Mouse (Mus musculus): ENCODE measurements around the gene Phospho2.
"Not testable (repeated sequence)": the region's sequence is repeated elsewhere in the genome, so short reads cannot be mapped to it uniquely, and the experiment has no call there.

The Phospho2 gene

DNA sequence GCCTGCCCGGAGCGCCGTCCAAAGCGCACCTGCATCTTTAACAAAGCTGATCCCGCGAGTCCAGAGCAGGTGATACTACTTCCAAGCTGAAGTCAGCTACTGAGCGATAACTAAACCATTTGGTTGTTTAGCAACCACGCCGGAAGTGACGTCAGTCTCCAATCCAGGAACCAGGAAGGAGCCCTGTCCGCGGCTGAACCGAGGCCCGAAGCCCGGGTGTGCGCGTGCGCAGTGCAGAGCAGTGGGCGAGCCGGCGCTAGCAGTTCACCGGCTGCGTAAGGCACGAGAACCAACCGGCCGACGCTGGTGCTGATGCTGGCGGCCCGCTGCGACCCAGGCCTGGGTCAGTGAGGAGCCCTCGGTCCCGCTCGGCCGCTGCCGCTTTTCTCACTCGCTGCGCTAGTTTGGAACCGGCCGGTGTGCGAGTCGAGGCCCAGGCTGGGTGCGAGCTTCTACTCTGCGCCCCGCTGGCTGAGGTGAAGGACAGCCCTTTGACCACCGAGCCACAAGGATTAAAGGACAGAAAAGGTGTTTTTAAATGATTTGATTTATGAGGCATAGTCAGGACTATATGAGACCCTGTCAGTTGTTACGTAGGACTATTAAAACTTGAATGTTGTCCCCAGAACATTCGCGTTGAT, at the start of gene Phospho2, which contains the start of gene Ccdc173:
Phospho2 (plus strand) TSS at position 195 of the 641 bp plus-strand sequence.
Ccdc173 (minus strand) TSS at position 147 of the 641 bp plus-strand sequence.
- peak; percentile 95 to 96 for DNase-seq

GRCm38 (mm10) chr2:69745091-69745490, 44.3 kb upstream of the Phospho2 start:
- no peak for DNase-seq

DNA sequence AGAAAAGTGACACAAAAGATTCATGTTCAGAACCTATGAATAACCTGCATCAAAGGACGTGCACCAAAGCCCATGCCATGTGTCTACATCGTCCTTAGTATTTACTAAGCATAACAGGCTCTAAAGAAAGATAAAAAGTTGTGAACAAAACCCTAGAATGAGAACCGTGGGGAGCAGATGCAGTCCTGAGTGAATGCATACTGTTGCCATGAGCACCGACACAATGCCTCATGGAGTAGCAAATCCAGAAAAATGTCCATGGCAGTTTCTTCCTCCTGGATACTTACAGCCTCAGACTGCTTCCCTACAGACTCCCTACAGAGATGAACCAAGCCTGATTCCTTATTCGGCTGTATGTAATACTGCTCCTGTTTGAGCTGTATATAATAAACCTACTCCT, 28.4 kb upstream of the Phospho2 start:
- no peak for DNase-seq

DNA sequence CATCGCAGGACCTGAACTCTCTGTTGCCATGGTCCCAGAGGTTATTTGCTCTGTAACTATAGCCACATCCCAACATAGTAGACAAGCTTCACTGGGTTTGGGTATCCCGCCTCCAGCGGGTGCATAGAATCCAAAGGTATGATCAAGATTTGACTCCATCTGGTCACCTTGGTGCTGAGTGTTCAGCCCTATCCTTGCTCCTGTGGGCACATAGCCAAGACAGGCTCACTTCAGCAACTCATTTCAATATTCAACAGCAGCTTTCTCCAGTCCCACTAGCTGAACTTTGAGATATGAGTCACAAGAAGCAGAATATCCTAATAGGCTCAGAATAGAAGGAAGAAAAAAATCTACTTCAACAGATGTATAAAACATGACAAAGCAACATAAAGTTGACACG, 26.1 kb upstream of the Phospho2 start:
- no peak for DNase-seq

- no peak for DNase-seq
These were observed 24.7 kb upstream of the Phospho2 start for GRCm38 (mm10) chr2:69764716-69765115.

DNA sequence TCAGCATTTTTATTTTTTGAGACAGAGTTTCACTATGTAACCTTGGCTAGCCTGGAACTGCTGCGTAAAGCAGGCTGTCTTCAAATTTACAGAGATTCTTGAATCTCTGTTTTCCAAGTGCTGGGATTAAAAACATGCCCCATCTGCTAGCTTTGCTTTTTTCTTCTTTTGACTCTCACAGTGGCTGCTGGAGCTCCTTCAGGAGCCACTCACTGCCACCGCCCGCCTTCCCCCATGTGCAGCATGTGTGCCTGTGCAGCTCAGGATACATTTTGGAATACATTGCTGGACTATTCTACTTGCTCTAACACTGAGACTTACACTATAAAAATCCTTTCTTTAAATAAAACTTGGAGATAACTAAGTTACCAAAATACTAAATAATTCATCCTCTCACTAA, 16.1 kb upstream of the Phospho2 start:
- DNase-seq = no peak

- DNase-seq = peak; percentile 34 to 42
These were observed 11.2 kb upstream of the Phospho2 start for GRCm38 (mm10) chr2:69777985-69778835.

- peak in 1 of 2 experiments; percentile 29 for DNase-seq
These were observed 10.6 kb upstream of the Phospho2 start for GRCm38 (mm10) chr2:69778836-69779177.

DNA sequence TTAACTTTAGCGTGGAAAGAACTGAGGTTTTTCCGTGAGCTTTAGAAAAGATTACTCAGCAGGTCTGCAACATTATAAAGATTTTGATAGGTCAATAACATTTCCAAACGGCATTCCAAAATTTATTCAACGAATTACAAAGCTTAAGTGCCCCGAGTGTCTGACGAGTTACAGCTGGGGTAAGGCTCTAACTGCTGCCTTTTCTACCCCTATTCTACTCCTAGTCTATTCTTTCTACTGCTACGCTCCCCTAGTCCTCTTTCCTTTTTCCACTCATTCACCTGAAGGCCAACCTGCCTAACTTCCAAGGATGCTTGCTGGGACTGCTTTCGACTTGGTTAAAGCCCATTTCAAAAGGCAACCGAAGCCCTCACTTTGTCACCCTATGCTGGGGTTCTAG, 449 bp upstream of the Phospho2 start:
- no peak for DNase-seq

- DNase-seq = peak; percentile 59 to 71
These were observed 862 bp downstream of the Phospho2 start for GRCm38 (mm10) chr2:69790285-69790684.

- no peak for DNase-seq
These were observed 1.3 kb downstream of the Phospho2 start for GRCm38 (mm10) chr2:69790722-69791121.

GRCm38 (mm10) chr2:69802911-69803312, 13.5 kb downstream of the Phospho2 start:
- DNase-seq = peak; percentile 47 to 48

DNA sequence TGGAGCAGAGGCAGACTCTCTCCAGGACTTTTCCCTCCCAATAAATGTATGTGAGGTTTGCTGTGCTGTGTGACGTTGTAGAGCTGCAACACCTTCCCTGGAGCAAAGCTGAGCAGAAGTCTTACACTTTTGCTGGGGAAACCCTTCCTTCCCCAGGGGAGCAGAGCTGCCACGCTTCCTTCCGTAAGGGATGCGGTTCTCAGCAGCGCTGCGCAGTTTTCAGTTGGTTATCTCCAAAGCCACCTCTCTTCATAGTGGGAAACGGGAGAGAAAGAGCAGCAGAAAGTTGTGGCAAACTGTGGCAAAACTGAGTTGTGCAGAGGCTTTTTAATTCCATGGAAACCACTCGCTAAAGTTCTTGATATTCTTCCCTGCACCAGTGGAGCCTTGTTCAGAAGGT, 14.3 kb downstream of the Phospho2 start:
- no peak for DNase-seq

DNA sequence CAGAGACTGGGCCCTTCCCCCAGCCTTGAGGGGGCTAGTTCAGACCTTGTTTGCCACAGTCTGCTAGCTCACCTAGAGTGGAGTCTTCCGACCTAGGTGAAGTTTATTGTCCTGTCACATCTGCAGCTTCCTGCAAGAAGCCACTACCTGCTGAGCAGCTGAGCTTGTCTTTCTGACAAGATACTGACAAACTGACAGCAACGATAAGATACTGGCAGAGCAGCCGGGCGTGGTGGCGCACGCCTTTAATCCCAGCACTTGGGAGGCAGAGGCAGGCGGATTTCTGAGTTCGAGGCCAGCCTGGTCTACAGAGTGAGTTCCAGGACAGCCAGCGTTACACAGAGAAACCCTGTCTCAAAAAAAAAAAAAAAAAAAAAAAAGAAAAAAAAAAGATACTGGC, 15.2 kb downstream of the Phospho2 start:
- DNase-seq = not testable (repeated sequence)

DNA sequence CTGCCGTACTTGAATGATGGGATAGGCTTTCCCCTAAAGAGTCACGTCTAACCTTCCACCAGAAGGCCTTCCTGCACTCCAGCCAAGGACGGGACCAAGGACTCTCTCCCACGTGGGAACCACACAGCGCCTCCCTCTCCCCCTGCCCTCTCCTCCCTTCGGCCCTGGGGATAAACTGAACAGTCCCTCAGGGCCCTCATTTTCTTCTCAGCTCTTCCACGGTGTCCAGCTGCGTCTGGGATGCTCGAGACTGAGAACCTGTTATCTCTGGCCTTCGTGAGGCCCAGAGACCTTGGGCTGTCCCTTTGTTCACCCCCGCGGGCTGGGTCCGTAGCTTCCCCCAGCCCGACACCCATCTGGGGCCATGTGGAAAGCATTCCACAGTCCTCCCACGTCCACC, 20.7 kb downstream of the Phospho2 start:
- DNase-seq = no peak

- not testable (repeated sequence) for DNase-seq
These were observed 21.9 kb downstream of the Phospho2 start for GRCm38 (mm10) chr2:69811349-69811748.

- DNase-seq = no peak
These were observed 27.2 kb downstream of the Phospho2 start for GRCm38 (mm10) chr2:69816575-69816974.

GRCm38 (mm10) chr2:69818350-69819085, 29.1 kb downstream of the Phospho2 start:
- DNase-seq = no peak

GRCm38 (mm10) chr2:69820201-69820600, 30.8 kb downstream of the Phospho2 start:
- no peak for DNase-seq

- no peak for DNase-seq
These were observed 32.3 kb downstream of the Phospho2 start, which contains the start of gene Klhl23 for GRCm38 (mm10) chr2:69821711-69822110. Gene Klhl23 (plus strand): TSS chr2:69821944.

DNA sequence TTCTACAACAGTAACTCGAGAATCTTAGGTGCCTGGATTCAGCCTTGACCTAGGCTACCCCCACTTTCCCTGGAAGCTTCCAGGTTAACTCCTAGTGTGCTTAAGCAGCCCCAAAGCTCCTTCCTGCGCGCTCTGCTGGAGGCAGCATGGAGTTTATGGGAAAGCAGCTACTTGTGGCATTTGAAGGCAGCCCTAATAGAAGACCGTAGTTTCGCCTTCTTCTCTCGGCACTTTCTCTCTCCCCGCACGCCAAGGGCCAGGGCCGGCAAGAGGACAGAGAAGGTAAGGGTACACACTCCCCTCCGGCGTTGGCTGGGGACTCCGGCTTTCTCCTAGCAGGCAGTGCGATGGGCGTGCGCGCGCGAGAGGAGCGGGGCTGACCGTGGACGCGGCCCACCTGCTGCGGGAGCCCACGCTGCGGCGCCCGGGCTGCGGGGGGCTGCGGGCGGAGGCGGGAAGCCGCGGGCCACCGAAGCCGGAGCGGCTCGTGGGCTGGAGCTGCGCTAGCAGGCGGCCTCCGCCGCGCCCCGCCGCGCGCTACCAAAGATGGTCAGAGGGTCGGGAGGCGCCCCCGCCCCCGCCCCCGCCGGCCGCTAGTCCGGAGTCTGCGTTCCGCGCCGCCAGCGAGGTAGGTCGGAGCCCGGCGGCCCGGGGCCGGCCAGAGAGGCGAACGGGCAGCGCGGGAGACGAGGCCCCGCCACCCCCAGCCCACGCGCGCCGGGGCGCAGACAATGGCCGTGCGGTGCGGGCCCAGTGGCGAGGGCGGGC, 33.1 kb downstream of the Phospho2 start:
- DNase-seq = peak; percentile 7 to 9

DNA sequence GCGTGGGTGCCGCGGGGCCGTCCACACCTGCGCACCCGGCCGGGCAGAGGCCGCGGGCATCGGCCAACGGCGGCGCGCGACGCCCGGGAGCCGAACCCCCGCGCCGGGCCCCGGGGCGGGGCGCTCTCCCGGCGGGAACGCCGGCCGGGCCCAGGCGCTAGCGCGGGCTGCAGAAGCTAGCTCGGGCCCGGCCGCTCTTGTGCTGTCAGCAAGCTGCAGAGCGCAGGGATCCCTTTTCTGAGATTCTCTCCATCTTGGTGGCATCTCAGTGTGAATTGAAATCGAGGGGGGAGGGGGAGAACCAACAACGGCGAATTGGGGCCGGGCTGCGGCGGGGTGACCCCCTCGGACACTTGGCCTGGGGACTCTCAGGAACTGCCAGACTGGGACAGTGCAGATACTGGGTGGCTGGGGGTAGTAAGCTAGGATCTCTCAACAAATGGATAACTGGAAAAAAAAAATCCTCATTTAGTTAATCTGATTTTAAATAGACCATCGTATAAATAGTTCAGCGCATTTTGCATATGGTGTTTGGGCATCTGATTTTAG, 33.8 kb downstream of the Phospho2 start:
- DNase-seq = no peak
